Mouse (Mus musculus): ENCODE data around the gene Tm7sf2. TPM values are rescaled to one million over a fixed set of nuclear protein-coding genes. Genes with fewer than 3 reads are reported as not detected.
A peak's percentile ranks its signal among the peaks of the same experiment; 100 is the strongest.

The Tm7sf2 gene
- polyA plus RNA-seq, 1 experiment = 49.4 TPM

GRCm38 (mm10) chr19:6082156-6082555 lies 14.0 kb upstream of the Tm7sf2 start, which contains the start of gene Gm28374:
TSS of gene Gm28374 (minus strand) at chr19:6082256.
- no peak for TF ChIP-seq POLR2A (IDR thresholded peaks at IDR 0.05; ENCODE audit: low read depth, low read length)
- TF ChIP-seq CTCF (IDR thresholded peaks at IDR 0.05; ENCODE audit: extremely low read depth, insufficient read length, insufficient replicate concordance, low read depth, low read length) = no peak
- WGBS = 88% methylated on average over 9 of the region's 9 CpGs
- H3K4me1 ChIP-seq (ENCODE audit: control insufficient read depth, insufficient read depth, insufficient read length, low read length) = peaks cover 3% of the 10 kb centered on the region
- no peak within 1 kb of the TSS for H3K27ac ChIP-seq (ENCODE audit: insufficient read depth, low read depth, low read length)
- no peak within 1 kb of the TSS for H3K4me3 ChIP-seq (ENCODE audit: low read depth, low read length)
- peaks cover 26% of the 10 kb centered on the region for H3K36me3 ChIP-seq (ENCODE audit: control insufficient read depth, insufficient read depth, low read length)
- no peaks in the 10 kb centered on the region for H3K27me3 ChIP-seq (ENCODE audit: control insufficient read depth, insufficient read depth, low read length)

GRCm38 (mm10) chr19:6079983-6080480 lies 11.9 kb upstream of the Tm7sf2 start, which contains the start of gene Tmem262:
TSS of gene Tmem262 (plus strand) at chr19:6080033.
- H3K4me1 ChIP-seq (ENCODE audit: control insufficient read depth, insufficient read depth, insufficient read length, low read length) = peaks cover 10% of the 10 kb centered on the region
- 91% methylated on average over 12 of the region's 12 CpGs for WGBS
- no peaks in the 10 kb centered on the region for H3K27me3 ChIP-seq (ENCODE audit: control insufficient read depth, insufficient read depth, low read length)
- H3K36me3 ChIP-seq (ENCODE audit: control insufficient read depth, insufficient read depth, low read length) = peaks cover 30% of the 10 kb centered on the region
- no peak within 1 kb of the TSS for H3K4me3 ChIP-seq (ENCODE audit: low read depth, low read length)
- TF ChIP-seq CTCF (IDR thresholded peaks at IDR 0.05; ENCODE audit: extremely low read depth, insufficient read length, insufficient replicate concordance, low read depth, low read length) (no peak), POLR2A (IDR thresholded peaks at IDR 0.05; ENCODE audit: low read depth, low read length) (no peak)
- H3K27ac ChIP-seq (ENCODE audit: insufficient read depth, low read depth, low read length) = no peak within 1 kb of the TSS

DNA sequence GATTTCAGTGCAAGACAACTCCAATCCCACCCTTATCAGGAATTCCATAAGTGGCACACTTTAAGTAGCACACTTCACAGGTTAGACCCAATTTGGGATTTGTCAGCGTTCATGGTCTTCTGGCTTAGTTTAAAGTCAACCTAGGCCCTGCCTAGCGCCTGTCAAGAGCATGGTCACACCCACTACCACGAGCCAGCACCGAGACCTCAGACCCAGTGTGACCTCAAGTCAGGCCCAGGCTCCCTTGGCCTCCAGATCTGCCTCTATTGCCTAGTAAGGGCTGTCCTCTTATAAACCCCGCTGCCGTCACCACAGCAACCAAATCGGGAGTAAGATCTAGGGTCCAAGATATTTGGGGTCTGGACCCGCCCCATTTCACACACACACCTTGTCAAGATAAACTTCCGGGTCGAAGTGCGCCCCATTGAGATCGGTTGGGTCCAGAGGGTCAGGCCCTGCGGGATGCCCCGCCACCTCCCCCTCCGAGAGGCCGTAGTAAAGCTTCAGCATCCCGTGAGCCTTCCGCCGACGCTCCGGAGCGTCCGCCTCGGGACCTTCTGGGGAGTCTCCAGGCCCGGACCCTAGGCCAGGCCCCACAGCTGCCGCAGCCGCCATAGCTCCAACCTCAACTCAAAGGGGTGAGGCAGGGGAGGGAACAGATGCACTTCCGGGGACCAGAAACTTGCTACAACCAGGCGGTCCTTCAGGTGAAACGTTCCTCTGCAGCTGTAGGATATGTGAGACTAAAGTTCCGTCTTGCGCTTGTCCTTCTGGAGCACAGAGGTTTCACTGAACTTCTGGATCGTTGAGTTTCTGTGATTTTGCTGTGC lies 8.6 kb upstream of the Tm7sf2 start, which contains the start of gene Vps51:
Gene Vps51, minus strand, starts transcription at position 668 of the 830 bp plus-strand sequence.
- Histone ChIP-seq H3K27ac (ENCODE audit: insufficient read depth, low read depth, low read length) (peak within 1 kb of the TSS; percentile 87), H3K4me1 (ENCODE audit: control insufficient read depth, insufficient read depth, insufficient read length, low read length) (peaks cover 7% of the 10 kb centered on the region), H3K27me3 (ENCODE audit: control insufficient read depth, insufficient read depth, low read length) (no peaks in the 10 kb centered on the region), H3K4me3 (ENCODE audit: low read depth, low read length) (peak within 1 kb of the TSS; percentile 94), H3K36me3 (ENCODE audit: control insufficient read depth, insufficient read depth, low read length) (peaks cover 33% of the 10 kb centered on the region)
- under 1% methylated on average over 33 of the region's 33 CpGs for WGBS
- TF ChIP-seq CTCF (IDR thresholded peaks at IDR 0.05; ENCODE audit: extremely low read depth, insufficient read length, insufficient replicate concordance, low read depth, low read length) (no peak), POLR2A (IDR thresholded peaks at IDR 0.05; ENCODE audit: low read depth, low read length) (no peak; the same call in 1 of the 2 replicates)

- WGBS = 92% methylated on average over 5 of the region's 5 CpGs
- no peak overlapping the region for H3K4me3 ChIP-seq (ENCODE audit: low read depth, low read length)
- TF ChIP-seq CTCF (IDR thresholded peaks at IDR 0.05; ENCODE audit: extremely low read depth, insufficient read length, insufficient replicate concordance, low read depth, low read length) = no peak
- no peak for TF ChIP-seq POLR2A (IDR thresholded peaks at IDR 0.05; ENCODE audit: low read depth, low read length)
- H3K27ac ChIP-seq (ENCODE audit: insufficient read depth, low read depth, low read length) = peak overlapping the region; percentile 17; the same call in 1 of the 2 replicates
- peaks cover 7% of the 10 kb centered on the region for H3K4me1 ChIP-seq (ENCODE audit: control insufficient read depth, insufficient read depth, insufficient read length, low read length)
- H3K27me3 ChIP-seq (ENCODE audit: control insufficient read depth, insufficient read depth, low read length) = no peaks in the 10 kb centered on the region
- H3K36me3 ChIP-seq (ENCODE audit: control insufficient read depth, insufficient read depth, low read length) = peaks cover 32% of the 10 kb centered on the region
Observed at GRCm38 (mm10) chr19:6073889-6074288, 5.7 kb upstream of the Tm7sf2 start.

- TF ChIP-seq CTCF (IDR thresholded peaks at IDR 0.05; ENCODE audit: extremely low read depth, insufficient read length, insufficient replicate concordance, low read depth, low read length) = no peak
- no peak for TF ChIP-seq POLR2A (IDR thresholded peaks at IDR 0.05; ENCODE audit: low read depth, low read length)
- H3K36me3 ChIP-seq (ENCODE audit: control insufficient read depth, insufficient read depth, low read length) = peaks cover 33% of the 10 kb centered on the region
- 95% methylated on average over 19 of the region's 19 CpGs for whole genome bisulfite sequencing
- H3K27ac ChIP-seq (ENCODE audit: insufficient read depth, low read depth, low read length) = no peak overlapping the region
- no peak overlapping the region for H3K4me3 ChIP-seq (ENCODE audit: low read depth, low read length)
- peaks cover 11% of the 10 kb centered on the region for H3K4me1 ChIP-seq (ENCODE audit: control insufficient read depth, insufficient read depth, insufficient read length, low read length)
- H3K27me3 ChIP-seq (ENCODE audit: control insufficient read depth, insufficient read depth, low read length) = no peaks in the 10 kb centered on the region
Observed at GRCm38 (mm10) chr19:6071261-6071660, 3.1 kb upstream of the Tm7sf2 start.

DNA sequence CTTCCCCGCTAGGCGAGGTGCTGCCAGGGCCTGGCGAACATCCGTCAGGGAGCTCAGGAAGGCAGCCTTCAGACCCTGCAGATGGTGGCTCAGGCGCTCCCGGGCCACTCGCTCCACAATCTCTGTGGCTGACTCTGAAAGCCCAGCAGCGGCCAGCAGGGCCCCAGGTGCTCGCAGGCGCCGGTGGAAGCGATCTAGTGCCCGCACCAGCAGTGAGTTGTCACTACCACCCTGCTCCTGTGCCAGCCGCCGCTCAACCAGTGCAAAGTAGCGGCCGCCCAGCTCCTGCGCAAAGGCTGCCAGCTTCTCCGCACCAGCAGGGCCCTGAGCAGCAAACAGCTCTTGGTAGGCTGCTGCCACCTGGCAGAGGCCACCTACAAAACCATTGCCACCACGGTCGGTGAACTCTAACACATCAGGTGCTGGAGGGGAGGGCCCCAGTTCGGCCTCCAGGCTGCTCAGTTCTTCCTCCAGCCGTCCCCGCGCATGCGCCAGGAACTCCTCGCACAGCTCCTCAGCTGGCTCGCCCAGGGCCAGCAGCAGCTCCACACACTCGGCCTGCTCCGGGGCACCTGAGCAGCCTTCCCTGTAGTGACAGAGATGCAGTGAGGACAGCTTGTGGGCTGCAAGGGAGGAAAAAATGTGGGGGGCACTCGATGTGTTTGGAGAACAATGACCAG lies 2.5 kb upstream of the Tm7sf2 start:
- Histone ChIP-seq H3K4me3 (ENCODE audit: low read depth, low read length) (no peak overlapping the region), H3K36me3 (ENCODE audit: control insufficient read depth, insufficient read depth, low read length) (peaks cover 33% of the 10 kb centered on the region), H3K4me1 (ENCODE audit: control insufficient read depth, insufficient read depth, insufficient read length, low read length) (peaks cover 8% of the 10 kb centered on the region), H3K27me3 (ENCODE audit: control insufficient read depth, insufficient read depth, low read length) (no peaks in the 10 kb centered on the region), H3K27ac (ENCODE audit: insufficient read depth, low read depth, low read length) (no peak overlapping the region)
- TF ChIP-seq CTCF (IDR thresholded peaks at IDR 0.05; ENCODE audit: extremely low read depth, insufficient read length, insufficient replicate concordance, low read depth, low read length) (no peak), POLR2A (IDR thresholded peaks at IDR 0.05; ENCODE audit: low read depth, low read length) (no peak)
- 90% methylated on average over 31 of the region's 31 CpGs for WGBS

- Histone ChIP-seq H3K27ac (ENCODE audit: insufficient read depth, low read depth, low read length) (no peak overlapping the region), H3K36me3 (ENCODE audit: control insufficient read depth, insufficient read depth, low read length) (peaks cover 28% of the 10 kb centered on the region), H3K4me3 (ENCODE audit: low read depth, low read length) (no peak overlapping the region), H3K4me1 (ENCODE audit: control insufficient read depth, insufficient read depth, insufficient read length, low read length) (peaks cover 8% of the 10 kb centered on the region), H3K27me3 (ENCODE audit: control insufficient read depth, insufficient read depth, low read length) (no peaks in the 10 kb centered on the region)
- WGBS = 93% methylated on average over 10 of the region's 10 CpGs
- TF ChIP-seq POLR2A (IDR thresholded peaks at IDR 0.05; ENCODE audit: low read depth, low read length) = no peak
- no peak for TF ChIP-seq CTCF (IDR thresholded peaks at IDR 0.05; ENCODE audit: extremely low read depth, insufficient read length, insufficient replicate concordance, low read depth, low read length)
Observed at GRCm38 (mm10) chr19:6069851-6070250, 1.7 kb upstream of the Tm7sf2 start.
